8 mouse cellular contexts compared by ENCODE assay signal in genomic region chr7:101906287-101906681, GRCm38 (mm10). TPM values are rescaled to one million over a fixed set of nuclear protein-coding genes. Genes with fewer than 3 reads are reported as not detected.
A peak's percentile ranks its signal among the peaks of the same experiment; 100 is the strongest.
DNase-seq lines count a peak whose midpoint lies in the region; ATAC-seq and TF ChIP-seq lines count a peak whose summit lies in the region.
"Had no signal": no experiment of that assay in that cellular context is flagged by ENCODE, and none has a peak within 500 bp of the region (broad histone marks: within the 10 kb centered on the region; RNA-seq: fewer than 3 reads in every experiment).

Gene Tomt, minus strand, starts transcription at chr7:101906359.

- no peaks in the 10 kb centered on the region for H3K27me3 ChIP-seq in neural tube, embryonic 11.5 days (ENCODE audit: control insufficient read depth, insufficient read depth, low read length)
- no peaks in the 10 kb centered on the region for H3K27me3 ChIP-seq in forebrain, embryonic 13.5 days
- no peaks in the 10 kb centered on the region for H3K27me3 ChIP-seq in limb, embryonic 15.5 days
- H3K27me3 ChIP-seq in stomach, postnatal 0 days (ENCODE audit: control insufficient read depth, insufficient read depth, low read length) = no peaks in the 10 kb centered on the region

- intact Hi-C loops in left cerebral cortex, postnatal 36 days (cut with DNase I) = loop anchor here (1.0 kb wide), 1 partner anchor 27 kb away; the partner anchor contains the start of gene Lrrc51

- H3K4me2 ChIP-seq in neural tube, embryonic 11.5 days (ENCODE audit: low read depth) = peak within 1 kb of the TSS; percentile 49
- peak within 1 kb of the TSS; percentile 77 for H3K4me2 ChIP-seq in forebrain, embryonic 13.5 days
- peak within 1 kb of the TSS; percentile 64 for H3K4me2 ChIP-seq in limb, embryonic 15.5 days
- H3K4me2 ChIP-seq in stomach, postnatal 0 days (replicated peaks; ENCODE audit: low read depth) = peak within 1 kb of the TSS; percentile 65

- H3K36me3 ChIP-seq in neural tube, embryonic 11.5 days (ENCODE audit: control insufficient read depth, insufficient read depth, low read length) = peaks cover 9% of the 10 kb centered on the region
- peaks cover 38% of the 10 kb centered on the region for H3K36me3 ChIP-seq in forebrain, embryonic 13.5 days (ENCODE audit: poor library complexity, severe bottlenecking)
- peaks cover 28% of the 10 kb centered on the region for H3K36me3 ChIP-seq in limb, embryonic 15.5 days
- H3K36me3 ChIP-seq in stomach, postnatal 0 days (ENCODE audit: control insufficient read depth, insufficient read depth, low read length) = peaks cover 6% of the 10 kb centered on the region

- 16% methylated on average over 11 of the region's 11 CpGs for WGBS in neural tube, embryonic 11.5 days
- WGBS in forebrain, embryonic 13.5 days = 21% methylated on average over 11 of the region's 11 CpGs
- 8% methylated on average over 11 of the region's 11 CpGs for WGBS in limb, embryonic 15.5 days
- 9% methylated on average over 11 of the region's 11 CpGs for WGBS in stomach, postnatal 0 days

- H3K9ac ChIP-seq in neural tube, embryonic 11.5 days (ENCODE audit: low read length) = peak within 1 kb of the TSS; percentile 92
- peak within 1 kb of the TSS; percentile 91 for H3K9ac ChIP-seq in forebrain, embryonic 13.5 days
- H3K9ac ChIP-seq in limb, embryonic 15.5 days = peak within 1 kb of the TSS; percentile 96
- peak within 1 kb of the TSS; percentile 95 for H3K9ac ChIP-seq in stomach, postnatal 0 days (ENCODE audit: low read length)

- no peak for DNase-seq in neural tube, embryonic 11.5 days (ENCODE audit: low spot score)
- no peak for DNase-seq in neural tube, embryonic 10.5 days (ENCODE audit: extremely low spot score, low spot score)
- DNase-seq in stomach, postnatal 0 days (ENCODE audit: low spot score) = no peak
- no peak for DNase-seq in left cerebral cortex, postnatal 36 days (ENCODE audit: low spot score in 2 of 2)

- H3K27ac ChIP-seq in neural tube, embryonic 11.5 days (ENCODE audit: low read depth, low read length) = peak within 1 kb of the TSS; percentile 93
- peak within 1 kb of the TSS; percentile 93 for H3K27ac ChIP-seq in forebrain, embryonic 13.5 days
- H3K27ac ChIP-seq in limb, embryonic 15.5 days = peak within 1 kb of the TSS; percentile 98
- peak within 1 kb of the TSS; percentile 96 for H3K27ac ChIP-seq in stomach, postnatal 0 days (replicated peaks)

- no peak for ATAC-seq in neural tube, embryonic 11.5 days (ENCODE audit: insufficient read depth, low FRiP score, low TSS enrichment)
- no peak for ATAC-seq in forebrain, embryonic 13.5 days
- ATAC-seq in limb, embryonic 15.5 days (ENCODE audit: insufficient number of reproducible peaks, low FRiP score, low TSS enrichment, low read depth) = no peak
- ATAC-seq in stomach, postnatal 0 days (ENCODE audit: low FRiP score, low TSS enrichment) = no peak
- ATAC-seq in frontal cortex, adult (ENCODE audit: low TSS enrichment) = no peak

- no peak for TF ChIP-seq EP300 in stomach, postnatal 0 days (optimal IDR thresholded peaks at IDR 0.05)

- peak within 1 kb of the TSS; percentile 75 for H3K4me3 ChIP-seq in neural tube, embryonic 11.5 days (ENCODE audit: low read depth, low read length)
- H3K4me3 ChIP-seq in forebrain, embryonic 13.5 days = peak within 1 kb of the TSS; percentile 84
- peak within 1 kb of the TSS; percentile 89 for H3K4me3 ChIP-seq in limb, embryonic 15.5 days
- peak within 1 kb of the TSS; percentile 82 for H3K4me3 ChIP-seq in stomach, postnatal 0 days (ENCODE audit: low read depth, low read length)

- TF ChIP-seq CTCF in stomach, postnatal 0 days (IDR thresholded peaks at IDR 0.05; ENCODE audit: low read depth) = no peak

- H3K4me1 ChIP-seq in neural tube, embryonic 11.5 days (ENCODE audit: control insufficient read depth, insufficient read depth, low read length) = no peaks in the 10 kb centered on the region
- H3K4me1 ChIP-seq in forebrain, embryonic 13.5 days = peaks cover 32% of the 10 kb centered on the region
- H3K4me1 ChIP-seq in limb, embryonic 15.5 days = peaks cover 26% of the 10 kb centered on the region
- H3K4me1 ChIP-seq in stomach, postnatal 0 days (replicated peaks; ENCODE audit: control insufficient read depth, insufficient read depth) = peaks cover 5% of the 10 kb centered on the region

- H3K9me3 ChIP-seq in neural tube, embryonic 11.5 days (ENCODE audit: control insufficient read depth, low read length) = no peaks in the 10 kb centered on the region
- peaks cover 5% of the 10 kb centered on the region; the same call in 1 of the 2 replicates for H3K9me3 ChIP-seq in forebrain, embryonic 13.5 days (replicated peaks)
- H3K9me3 ChIP-seq in limb, embryonic 15.5 days = no peaks in the 10 kb centered on the region
- no peaks in the 10 kb centered on the region for H3K9me3 ChIP-seq in stomach, postnatal 0 days (ENCODE audit: control insufficient read depth, low read length)

RNA-seq across cellular contexts. Expression of gene Tomt, which starts in this region (rescaled TPM):
- 0.53 and 1.0 TPM in 2 replicates for polyA plus RNA-seq in neural tube, embryonic 11.5 days (2014; fragmentation: Nextera tagmentation; extraction: Ambion mirVana)
- 0.57 and 0.59 TPM in 2 replicates for polyA plus RNA-seq in forebrain, embryonic 13.5 days (2015; fragmentation: Nextera tagmentation; extraction: Ambion mirVana)
- 0.23 and 0.25 TPM in 2 replicates for polyA plus RNA-seq in limb, embryonic 15.5 days (2015; fragmentation: Nextera tagmentation; extraction: Ambion mirVana)
- polyA plus RNA-seq in stomach, postnatal 0 days (2015; fragmentation: Nextera tagmentation; extraction: Ambion mirVana) = 0.15 TPM in 1 of 2 replicates, not detected in the other
- total RNA-seq in left cerebral cortex, postnatal 36 days (2021) = under 1 TPM in 1 of 2 experiments, not detected in 1; 0.18 TPM
- total RNA-seq: left cerebral cortex, postnatal 4 days had no signal
